Mouse (Mus musculus): Measurements from ENCODE around the gene Zfp646.
"Not testable (repeated sequence)": the region's sequence is repeated elsewhere in the genome, so short reads cannot be mapped to it uniquely, and the experiment has no call there.

The Zfp646 gene

DNA sequence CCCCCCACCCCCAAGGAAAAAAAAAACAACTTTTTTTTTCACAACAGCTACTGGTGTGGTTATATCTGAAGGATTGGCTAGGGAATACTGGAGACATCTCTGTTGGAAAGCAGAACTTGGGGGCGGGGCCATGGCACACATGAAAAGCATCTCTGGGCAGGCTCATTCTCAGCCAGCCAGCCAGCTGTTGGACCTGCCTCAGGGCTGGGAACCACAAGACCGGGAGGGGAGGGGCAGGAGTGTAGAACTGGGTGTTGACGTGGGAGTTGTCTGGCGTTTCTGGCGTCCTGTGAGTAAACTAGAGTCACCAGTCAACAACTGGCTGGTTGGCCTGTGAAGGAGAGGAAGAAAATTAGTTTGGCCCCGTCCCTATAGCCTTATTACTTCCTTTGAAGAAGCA lies 9.9 kb downstream of the Zfp646 start:
- DNase-seq = peak; percentile 82

GRCm38 (mm10) chr7:127886551-127886950 lies 10.5 kb downstream of the Zfp646 start:
- DNase-seq = no peak

GRCm38 (mm10) chr7:127887191-127887590 lies 11.2 kb downstream of the Zfp646 start:
- DNase-seq = no peak

- DNase-seq = no peak
Measured at GRCm38 (mm10) chr7:127887781-127888180, 11.8 kb downstream of the Zfp646 start.

- no peak for DNase-seq
Measured at GRCm38 (mm10) chr7:127888821-127889220, 12.8 kb downstream of the Zfp646 start.

GRCm38 (mm10) chr7:127890798-127891197 lies 14.8 kb downstream of the Zfp646 start, which contains the start of gene Prss53:
Gene Prss53, minus strand, starts transcription at chr7:127890970.
- DNase-seq = peak; percentile 62

DNA sequence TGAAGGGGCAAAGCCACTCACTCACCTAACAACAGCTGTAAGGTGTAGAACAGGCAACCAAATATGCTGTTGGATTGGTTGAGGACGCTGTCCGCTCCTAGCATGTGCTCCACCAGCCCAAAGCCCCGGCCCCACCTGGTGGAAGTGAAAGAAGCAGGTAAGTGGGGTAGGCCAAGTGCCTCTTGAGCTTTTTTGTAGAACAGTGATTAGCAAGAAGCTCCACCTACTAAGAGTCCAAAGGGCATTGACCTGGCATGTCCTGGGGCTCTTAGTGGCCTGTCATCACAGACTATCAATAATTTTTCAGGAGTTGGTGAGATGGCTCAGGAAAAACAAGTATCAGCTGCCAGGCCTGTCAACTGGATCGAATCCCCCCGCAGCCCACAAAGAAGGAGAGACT lies 18.5 kb downstream of the Zfp646 start:
- peak; percentile 50 for DNase-seq

GRCm38 (mm10) chr7:127895442-127895841 lies 19.4 kb downstream of the Zfp646 start, which contains the start of the genes Gm21974 and Vkorc1:
Gene Gm21974, minus strand, starts transcription at chr7:127895454.
Gene Vkorc1, minus strand, starts transcription at chr7:127895617.
- peak; percentile 99 for DNase-seq

DNA sequence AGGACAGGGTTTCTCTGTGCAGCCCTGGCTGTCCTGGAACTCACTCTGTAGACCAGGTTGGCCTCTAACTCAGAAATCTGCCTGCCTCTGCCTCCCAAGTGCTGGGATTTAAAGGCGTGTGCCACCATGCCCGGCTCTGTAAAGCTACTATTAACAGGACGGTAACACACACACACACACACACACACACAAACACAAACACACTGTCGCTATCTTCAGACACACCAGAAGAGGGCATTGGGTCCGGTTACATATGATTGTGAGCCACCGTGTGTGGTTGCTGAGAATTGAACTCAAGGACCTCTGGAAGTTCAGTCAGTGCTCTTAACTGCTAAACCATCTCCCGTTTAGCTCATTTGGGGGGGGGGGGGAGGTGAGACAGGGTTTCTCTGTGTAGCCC lies 19.9 kb downstream of the Zfp646 start:
- DNase-seq = not testable (repeated sequence)

DNA sequence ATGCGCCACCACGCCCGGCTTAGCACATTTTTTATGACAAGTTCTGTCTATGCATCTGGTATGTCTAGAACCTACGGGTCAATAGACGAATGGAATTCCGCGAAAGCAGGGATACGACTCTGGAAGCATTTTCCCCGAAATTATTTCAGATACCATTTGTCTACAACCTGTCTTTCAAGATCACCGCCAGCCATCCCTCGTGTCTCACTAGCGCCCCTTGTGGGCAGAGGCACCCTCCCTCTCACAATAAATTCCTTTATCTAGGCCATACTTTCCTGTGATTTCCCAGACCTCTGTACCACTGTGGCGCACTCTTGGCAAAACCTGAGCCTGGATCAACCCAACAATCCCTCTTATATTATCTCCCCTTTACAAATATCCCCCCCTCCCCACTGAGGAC lies 20.4 kb downstream of the Zfp646 start:
- peak; percentile 79 for DNase-seq

- DNase-seq = no peak
Measured at GRCm38 (mm10) chr7:127897542-127897941, 21.5 kb downstream of the Zfp646 start.

DNA sequence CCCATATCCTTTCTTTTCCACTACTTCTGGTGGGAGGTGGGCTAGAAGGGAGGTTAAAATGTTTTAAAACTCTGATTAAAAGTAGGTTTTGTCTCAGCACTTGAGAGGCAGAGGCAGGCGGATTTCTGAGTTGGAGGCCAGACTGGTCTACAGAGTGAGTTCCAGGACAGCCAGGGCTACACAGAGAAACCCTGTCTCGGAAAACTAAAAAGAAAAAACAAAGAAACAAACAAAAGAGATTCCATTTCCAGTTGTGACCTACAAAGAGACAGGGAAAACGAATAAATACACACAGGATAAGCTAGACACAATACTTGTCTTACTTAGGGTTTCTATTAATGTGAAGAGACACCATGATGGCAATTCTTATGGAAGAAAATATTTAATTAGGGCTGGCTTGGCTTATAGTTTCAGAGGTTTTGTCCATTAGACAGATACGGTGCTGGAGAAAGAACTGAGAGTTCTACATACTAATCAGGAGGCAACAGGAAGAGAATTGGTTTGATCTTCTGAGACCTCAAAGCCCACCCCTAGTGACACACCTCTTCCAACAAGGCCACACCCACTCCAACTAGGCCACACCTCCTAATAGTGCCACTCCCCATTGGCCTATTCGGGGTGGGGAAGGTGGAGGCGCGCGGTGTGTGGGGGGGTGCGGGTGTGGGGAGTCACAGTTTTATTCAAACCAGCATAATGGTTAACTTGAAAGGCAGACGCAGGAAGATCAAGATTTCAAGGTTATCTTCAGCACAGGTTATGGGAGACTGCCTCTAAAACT lies 22.3 kb downstream of the Zfp646 start:
- DNase-seq = peak; percentile 15

DNA sequence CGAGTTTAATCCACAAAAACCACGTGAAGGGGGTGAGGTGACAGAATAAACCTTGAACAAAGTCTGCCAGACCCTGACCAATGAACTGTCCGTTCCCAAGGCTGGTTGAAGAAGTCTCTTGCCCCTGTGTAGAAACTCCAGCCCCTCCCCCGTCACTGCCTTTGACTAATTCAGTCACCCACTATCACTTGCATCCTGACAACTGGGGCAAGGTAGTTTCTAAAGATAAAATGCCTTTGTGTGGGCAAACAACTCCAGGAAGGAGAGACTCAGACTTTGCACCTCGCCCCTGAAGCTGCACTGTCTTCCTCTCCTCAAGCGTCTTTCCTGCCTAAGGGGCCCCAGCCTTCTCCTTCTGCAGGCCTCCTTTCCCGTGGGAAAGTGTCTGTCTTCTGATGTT lies 24.0 kb downstream of the Zfp646 start:
- no peak for DNase-seq

- DNase-seq = no peak
Measured at GRCm38 (mm10) chr7:127901772-127902171, 25.8 kb downstream of the Zfp646 start.

- DNase-seq = peak; percentile 88
Measured at GRCm38 (mm10) chr7:127903971-127904796, 28.2 kb downstream of the Zfp646 start, which contains the start of gene Bckdk. Gene Bckdk, plus strand, starts transcription at chr7:127904082.

- DNase-seq = no peak
Measured at GRCm38 (mm10) chr7:127907939-127908338, 31.9 kb downstream of the Zfp646 start.

DNA sequence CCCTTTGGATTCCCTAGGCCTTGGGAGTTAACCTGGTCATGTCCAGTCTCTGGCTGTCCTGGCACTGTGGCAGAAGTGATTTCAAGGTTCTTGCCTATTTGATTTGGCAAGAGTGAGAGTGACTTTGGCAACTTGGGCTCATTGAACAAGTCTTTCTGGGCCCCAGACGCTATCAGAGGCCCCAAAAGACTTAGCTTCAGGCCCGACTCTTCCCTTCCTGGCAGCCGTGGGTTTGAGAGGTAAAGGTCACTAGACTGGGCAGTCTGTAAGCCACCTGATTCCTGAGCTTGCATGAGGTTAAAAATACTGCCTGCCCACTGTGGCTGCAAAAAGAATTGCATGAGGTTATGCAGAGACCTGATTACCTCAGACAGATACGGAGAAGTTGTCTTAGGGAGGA lies 32.6 kb downstream of the Zfp646 start:
- DNase-seq = no peak

GRCm38 (mm10) chr7:127912190-127912871 lies 36.3 kb downstream of the Zfp646 start, which contains the start of gene Kat8:
Gene Kat8, plus strand, starts transcription at chr7:127912516.
- peak; percentile 95 for DNase-seq

GRCm38 (mm10) chr7:127912938-127913337 lies 36.9 kb downstream of the Zfp646 start:
- no peak for DNase-seq

DNA sequence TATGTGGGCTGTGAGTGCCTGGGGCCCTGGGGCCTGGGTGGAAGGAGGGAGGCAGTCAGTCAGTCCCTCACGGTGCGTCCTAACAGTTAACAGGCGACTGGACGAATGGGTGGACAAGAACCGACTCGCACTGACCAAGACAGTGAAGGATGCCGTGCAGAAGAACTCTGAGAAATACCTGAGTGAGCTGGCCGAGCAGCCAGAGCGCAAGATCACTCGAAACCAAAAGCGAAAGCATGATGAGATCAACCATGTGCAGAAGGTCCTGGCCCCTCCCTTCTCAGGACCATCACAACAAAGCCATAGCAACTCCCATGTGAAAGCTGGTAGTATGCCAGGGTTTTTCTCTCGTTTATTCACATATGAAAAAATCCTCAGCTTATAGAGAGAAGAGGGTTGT lies 39.3 kb downstream of the Zfp646 start:
- DNase-seq = no peak

DNA sequence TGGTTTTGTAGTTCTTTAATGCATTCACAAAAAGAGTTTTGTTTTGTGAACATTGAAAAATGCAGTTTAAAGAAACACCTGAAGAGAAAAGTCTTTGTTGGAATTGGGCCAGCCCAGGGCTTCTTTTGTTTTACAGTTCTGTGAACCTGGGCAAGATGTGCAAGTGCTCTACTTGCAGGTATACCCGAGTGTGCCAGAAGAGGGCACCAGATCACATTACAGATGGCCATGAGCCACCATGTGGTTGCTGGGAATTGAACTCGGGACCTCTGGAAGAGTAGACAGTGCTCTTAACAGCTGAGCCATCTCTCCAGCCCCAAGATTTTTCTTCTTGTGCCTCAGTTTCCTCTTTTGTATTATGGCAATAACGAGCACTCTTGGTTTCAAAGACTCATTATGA lies 42.2 kb downstream of the Zfp646 start:
- peak; percentile 86 for DNase-seq

- peak; percentile 55 for DNase-seq
Measured at GRCm38 (mm10) chr7:127919290-127919689, 43.3 kb downstream of the Zfp646 start.

DNA sequence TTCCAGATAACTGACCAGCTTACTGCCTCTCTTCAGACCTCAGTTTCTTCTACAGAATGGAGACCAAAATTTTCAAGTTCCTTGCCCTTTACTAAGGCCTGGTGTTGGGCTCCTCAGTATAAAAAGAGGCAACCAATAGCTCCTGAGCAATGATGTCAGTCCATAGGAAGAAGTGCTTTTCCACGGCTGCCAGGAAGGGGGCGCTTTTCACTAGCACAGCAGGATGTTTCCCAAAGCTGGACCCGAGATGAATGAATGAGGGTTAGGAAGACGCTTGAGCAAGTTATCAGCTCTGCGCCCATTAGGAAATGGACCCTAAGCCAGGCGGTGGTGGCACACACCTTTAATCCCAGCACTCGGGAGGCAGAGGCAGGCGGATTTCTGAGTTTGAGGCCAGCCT lies 45.5 kb downstream of the Zfp646 start:
- DNase-seq = peak; percentile 76

All from lung, postnatal 36 days (tissue).